Mouse (Mus musculus): ENCODE measurements around the gene Eif4g3. TPM values are rescaled to one million over a fixed set of nuclear protein-coding genes. Genes with fewer than 3 reads are reported as not detected.

The Eif4g3 gene
- polyA plus RNA-seq, 1 experiment from 2014 or later = 57.3 TPM

Small RNA genes lying within 50 kb of the gene (microRNA-seq; reads per million reads assigned to microRNA genes)
- gene Mir6399 (ENCODE audit: insufficient number of aligned reads) = 5.0 reads per million

Other genes starting within 250 kb of the Eif4g3 start
- 16.1 and 18.1 TPM in 2 replicates for gene Alpl, start 196.6 kb upstream of the Eif4g3 start, polyA plus RNA-seq (2014; fragmentation: Nextera tagmentation; extraction: Ambion mirVana)
- 35.0 and 35.2 TPM in 2 replicates for gene Ece1, start 130.8 kb upstream of the Eif4g3 start, polyA plus RNA-seq (2014; fragmentation: Nextera tagmentation; extraction: Ambion mirVana)
- gene Hp1bp3, start 223.3 kb downstream of the Eif4g3 start, polyA plus RNA-seq (2014; fragmentation: Nextera tagmentation; extraction: Ambion mirVana) = 176 and 178 TPM in 2 replicates

Data from forebrain, embryonic 11.5 days (tissue).